Mouse (Mus musculus) layer of hippocampus, adult 2 months (tissue): ENCODE data around the gene Arpc4. TPM values are rescaled to one million over a fixed set of nuclear protein-coding genes. Genes with fewer than 3 reads are reported as not detected.

Experiments
- DNase-seq, 2 experiments: peaks; one replicate each; pipeline ENCODE4 v3.0.0; 2022; ENCODE audit warnings: low spot score in 2 of 2
- H3K27ac ChIP-seq: fragments of 200-600 bp; 2 replicates; pipeline ENCODE4 v1.8.1; 2022
- H3K4me3 ChIP-seq: fragments of 200-600 bp; 2 replicates; pipeline ENCODE4 v1.8.1; 2022; ENCODE audit warnings: mild to moderate bottlenecking
- CTCF ChIP-seq: fragments of 200-600 bp; conservative IDR thresholded peaks from 2 replicates; pipeline ENCODE4 v1.8.1; 2022; ENCODE audit warnings: antibody characterized with exemption, mild to moderate bottlenecking, moderate library complexity
- total RNA-seq, 2 experiments: library from RNA; stranded (reverse); gene quantifications; 2 replicates each; pipeline ENCODE4 v1.2.3; 2021

Gene Arpc4
- total RNA-seq, 2 experiments from 2014 or later = 308 to 330 TPM

- DNase-seq = peak in 1 of 2 experiments; percentile 35
- peak overlapping the region; percentile 92 for H3K27ac ChIP-seq
- no peak for TF ChIP-seq CTCF
- H3K4me3 ChIP-seq = peak overlapping the region; percentile 70; the same call in 1 of the 2 replicates
Measured at GRCm38 (mm10) chr6:113344321-113344720, 33.6 kb upstream of the Arpc4 start.

DNA sequence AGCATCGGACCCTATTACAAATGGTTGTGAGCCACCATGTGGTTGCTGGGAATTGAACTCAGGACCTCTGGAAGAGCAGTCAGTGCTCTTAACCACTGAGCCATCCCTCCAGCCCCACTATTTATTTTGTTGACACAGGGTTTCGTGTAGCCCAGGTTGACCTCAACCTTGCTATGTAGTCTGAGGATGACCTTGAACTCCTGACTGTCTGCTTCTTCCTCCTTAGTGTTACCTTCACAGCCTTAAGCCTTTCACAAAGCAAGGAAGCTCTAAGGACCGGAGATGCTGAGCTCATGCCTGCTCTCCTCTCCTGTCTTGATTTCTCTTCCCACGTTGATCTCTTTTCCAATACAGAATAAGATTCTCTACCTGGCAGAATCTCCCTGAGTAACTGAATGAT lies 31.0 kb upstream of the Arpc4 start:
- TF ChIP-seq CTCF = no peak
- DNase-seq = no peak
- H3K27ac ChIP-seq = no peak overlapping the region
- H3K4me3 ChIP-seq = no peak overlapping the region

DNA sequence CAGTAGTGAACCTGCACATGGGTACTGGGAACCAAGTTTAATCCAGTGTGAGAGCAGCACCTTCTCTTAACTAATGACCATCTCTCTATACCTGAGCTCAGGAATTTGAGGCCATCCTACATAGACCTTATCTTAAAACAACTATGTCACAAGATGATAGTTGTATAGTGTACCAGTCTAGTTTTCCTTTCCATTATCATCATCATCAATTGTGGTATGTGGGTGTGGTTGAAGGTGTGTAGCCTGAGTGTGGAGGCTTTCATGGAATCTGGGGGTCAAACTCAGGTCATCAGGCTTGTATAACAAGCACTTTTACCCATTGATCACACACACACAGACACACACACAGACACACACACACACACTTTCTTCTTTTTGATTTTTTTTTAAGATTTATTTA lies 27.4 kb upstream of the Arpc4 start:
- TF ChIP-seq CTCF = no peak
- DNase-seq = no peak
- no peak overlapping the region for H3K4me3 ChIP-seq
- no peak overlapping the region for H3K27ac ChIP-seq

GRCm38 (mm10) chr6:113351161-113351560 lies 26.8 kb upstream of the Arpc4 start:
- TF ChIP-seq CTCF = no peak
- DNase-seq = no peak
- no peak overlapping the region for H3K4me3 ChIP-seq
- no peak overlapping the region for H3K27ac ChIP-seq

- H3K4me3 ChIP-seq = no peak overlapping the region
- no peak for TF ChIP-seq CTCF
- no peak for DNase-seq
- no peak overlapping the region for H3K27ac ChIP-seq
Measured at GRCm38 (mm10) chr6:113351653-113352052, 26.3 kb upstream of the Arpc4 start.

- no peak for TF ChIP-seq CTCF
Measured at GRCm38 (mm10) chr6:113352820-113353219, 25.1 kb upstream of the Arpc4 start.

DNA sequence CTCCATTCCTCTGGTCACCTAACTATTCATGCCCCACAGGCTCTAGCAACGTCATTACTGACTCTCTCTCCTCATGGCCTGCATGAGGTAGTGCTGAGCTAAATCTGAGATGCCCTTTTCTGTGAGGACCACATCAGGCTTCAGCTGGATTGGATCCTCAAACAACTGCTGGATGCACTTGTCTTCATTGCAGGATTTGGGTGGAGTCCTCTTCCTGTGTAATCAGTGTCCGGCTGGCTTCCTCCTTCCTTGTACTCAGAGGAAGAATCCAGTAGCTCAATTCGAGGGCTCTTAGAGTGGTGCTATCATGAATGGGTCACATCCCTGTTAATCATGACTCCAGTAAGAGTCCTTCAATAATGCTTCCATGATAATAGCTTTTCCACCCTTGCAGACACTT lies 24.2 kb upstream of the Arpc4 start:
- no peak for TF ChIP-seq CTCF
- Histone ChIP-seq H3K27ac (no peak overlapping the region), H3K4me3 (no peak overlapping the region)
- no peak for DNase-seq

More at GRCm38 (mm10) chr6:113352820-113353219, 25.1 kb upstream of the Arpc4 start:
- DNase-seq = no peak
- H3K27ac ChIP-seq = no peak overlapping the region
- no peak overlapping the region for H3K4me3 ChIP-seq

- peak; percentile 36 for TF ChIP-seq CTCF
- no peak for DNase-seq
- H3K27ac ChIP-seq = no peak overlapping the region
- H3K4me3 ChIP-seq = no peak overlapping the region
Measured at GRCm38 (mm10) chr6:113361476-113361875, 16.4 kb upstream of the Arpc4 start.

- no peak for DNase-seq
- H3K27ac ChIP-seq = no peak overlapping the region
- no peak overlapping the region for H3K4me3 ChIP-seq
- TF ChIP-seq CTCF = no peak
Measured at GRCm38 (mm10) chr6:113362241-113362640, 15.7 kb upstream of the Arpc4 start.

GRCm38 (mm10) chr6:113364518-113365135 lies 13.3 kb upstream of the Arpc4 start:
- H3K4me3 ChIP-seq = no peak overlapping the region
- no peak for DNase-seq
- TF ChIP-seq CTCF = no peak

GRCm38 (mm10) chr6:113366639-113367038 lies 11.3 kb upstream of the Arpc4 start:
- no peak for DNase-seq
- Histone ChIP-seq H3K4me3 (no peak overlapping the region), H3K27ac (no peak overlapping the region)
- no peak for TF ChIP-seq CTCF

More at GRCm38 (mm10) chr6:113364518-113365135, 13.3 kb upstream of the Arpc4 start:
- peak overlapping the region; percentile 36; the same call in 1 of the 2 replicates for H3K27ac ChIP-seq

GRCm38 (mm10) chr6:113367574-113367973 lies 10.3 kb upstream of the Arpc4 start:
- H3K27ac ChIP-seq = no peak overlapping the region
- DNase-seq = no peak
- H3K4me3 ChIP-seq = no peak overlapping the region
- TF ChIP-seq CTCF = no peak

DNA sequence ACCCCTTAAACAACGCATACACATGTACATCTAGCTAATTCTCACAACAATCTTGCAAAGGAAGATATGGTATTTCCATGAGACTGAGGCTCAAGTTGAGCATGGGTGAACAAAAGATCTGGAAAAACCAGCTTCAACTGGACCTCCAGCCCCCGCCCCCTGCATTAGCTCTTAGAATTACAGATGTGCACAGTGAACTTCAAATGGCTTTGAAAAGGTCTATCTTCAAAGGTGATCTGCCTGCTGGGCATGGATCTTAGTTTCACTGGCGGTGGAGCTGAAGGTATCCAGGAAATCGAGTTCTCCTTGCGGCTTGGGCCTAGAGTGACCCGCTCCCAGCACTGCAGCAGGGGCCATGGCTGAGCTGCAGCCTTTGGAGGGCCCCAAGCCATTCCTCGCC lies 9.8 kb upstream of the Arpc4 start:
- Histone ChIP-seq H3K27ac (no peak overlapping the region), H3K4me3 (no peak overlapping the region)
- no peak for TF ChIP-seq CTCF
- DNase-seq = no peak

DNA sequence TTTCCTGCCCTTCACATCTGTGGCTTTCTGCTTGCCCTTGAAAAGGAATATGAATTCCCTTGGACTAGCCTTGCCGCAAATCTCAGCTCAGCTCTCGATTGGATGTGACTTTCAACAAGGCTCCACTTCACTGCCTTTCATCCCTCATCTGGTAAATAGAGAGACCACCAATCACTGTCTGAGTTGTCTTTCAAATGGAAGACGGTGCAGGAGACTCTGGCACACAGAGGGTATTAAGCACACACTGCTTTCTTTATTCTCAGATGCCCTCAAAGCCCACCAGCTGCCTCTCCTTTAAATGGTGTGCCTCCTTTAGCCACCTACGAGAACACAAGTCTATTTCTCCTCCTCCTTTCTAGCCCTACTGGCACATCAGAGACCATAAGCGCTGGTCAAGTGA lies 9.3 kb upstream of the Arpc4 start:
- H3K27ac ChIP-seq = no peak overlapping the region
- TF ChIP-seq CTCF = no peak
- DNase-seq = no peak
- no peak overlapping the region for H3K4me3 ChIP-seq
